Mouse (Mus musculus) E14TG2a.4 (cell line): ENCODE measurements at regions not wholly inside any gene's neighbourhood (a gene's known extent, or its start where the extent isn't known, plus 50 kb on each side); places are given as distances from the start of the nearest gene placed in this dataset.

Source experiments
- H3K27me3 ChIP-seq: 2 replicates; pipeline ENCODE4 v1.6.1; 2014; ENCODE audit warnings: low read length, control low read depth; ENCODE audit not compliant: insufficient read depth
- H3K36me3 ChIP-seq: 2 replicates; pipeline ENCODE4 v1.6.1; 2014; ENCODE audit warnings: low read length, control low read depth; ENCODE audit not compliant: insufficient read depth
- H3K4me1 ChIP-seq: replicated peaks from 2 replicates; pipeline ENCODE4 v1.6.1; 2014; ENCODE audit warnings: low read depth, low read length, control low read depth
- H3K4me3 ChIP-seq: replicated peaks from 2 replicates; pipeline ENCODE4 v1.5.1; 2014; ENCODE audit warnings: mild to moderate bottlenecking, low read length
- H3K9me3 ChIP-seq: 2 replicates; pipeline ENCODE4 v1.6.1; 2014; ENCODE audit warnings: low read length, control low read depth
- CTCF ChIP-seq: conservative IDR thresholded peaks from 2 replicates; pipeline ENCODE4 v1.5.1; 2014; ENCODE audit warnings: low read length
- NANOG ChIP-seq: IDR thresholded peaks from 2 replicates; pipeline ENCODE4 v1.6.1; 2014; ENCODE audit warnings: borderline replicate concordance, low read length, mixed read lengths
- POU5F1 ChIP-seq: IDR thresholded peaks from 2 replicates; pipeline ENCODE4 v1.6.1; 2014; ENCODE audit warnings: low read length, borderline replicate concordance

DNA sequence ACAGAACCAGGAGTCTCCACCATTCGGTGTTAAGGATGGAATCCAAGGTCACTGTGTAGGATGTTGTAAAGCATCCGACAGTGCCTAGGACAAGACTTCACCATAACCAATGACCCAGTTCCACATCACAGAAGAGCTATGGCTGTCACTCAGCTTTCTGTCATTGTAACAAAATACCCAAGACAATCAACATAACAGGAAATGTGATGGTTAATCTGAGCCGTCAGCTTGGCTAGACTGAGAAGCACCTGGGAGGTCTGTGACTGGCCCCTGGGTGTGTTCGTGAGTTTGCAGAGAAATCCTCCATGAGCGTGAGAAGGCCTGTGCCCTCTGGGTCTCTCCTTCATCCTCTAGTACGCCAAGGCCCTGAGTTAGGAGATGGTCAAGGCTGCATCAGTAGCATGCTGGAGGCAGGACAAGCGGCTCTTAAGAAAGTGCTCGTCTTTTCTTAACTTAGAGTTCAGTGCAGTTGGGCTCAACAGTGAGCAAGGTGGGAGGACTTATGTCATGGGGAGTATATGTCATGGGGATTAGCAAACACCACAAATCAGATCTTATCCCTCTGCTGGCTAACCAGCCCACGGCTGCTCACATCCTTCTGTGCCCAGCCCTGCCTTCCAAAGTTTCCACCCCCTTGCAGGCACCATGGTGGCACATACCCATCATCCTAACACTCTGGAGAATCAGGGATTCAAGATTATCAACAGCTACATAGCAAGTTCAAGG lies 57.9 kb upstream of the Adgre5 start:
- no peaks in the 10 kb centered on the region for H3K9me3 ChIP-seq
- H3K27me3 ChIP-seq: peaks cover 6% of the 10 kb centered on the region
- no peak overlapping the region for H3K4me3 ChIP-seq
- TF ChIP-seq POU5F1: no peak
- no peak for TF ChIP-seq CTCF
- TF ChIP-seq NANOG: no peak
- H3K36me3 ChIP-seq: no peaks in the 10 kb centered on the region
- H3K4me1 ChIP-seq: peaks cover 39% of the 10 kb centered on the region

DNA sequence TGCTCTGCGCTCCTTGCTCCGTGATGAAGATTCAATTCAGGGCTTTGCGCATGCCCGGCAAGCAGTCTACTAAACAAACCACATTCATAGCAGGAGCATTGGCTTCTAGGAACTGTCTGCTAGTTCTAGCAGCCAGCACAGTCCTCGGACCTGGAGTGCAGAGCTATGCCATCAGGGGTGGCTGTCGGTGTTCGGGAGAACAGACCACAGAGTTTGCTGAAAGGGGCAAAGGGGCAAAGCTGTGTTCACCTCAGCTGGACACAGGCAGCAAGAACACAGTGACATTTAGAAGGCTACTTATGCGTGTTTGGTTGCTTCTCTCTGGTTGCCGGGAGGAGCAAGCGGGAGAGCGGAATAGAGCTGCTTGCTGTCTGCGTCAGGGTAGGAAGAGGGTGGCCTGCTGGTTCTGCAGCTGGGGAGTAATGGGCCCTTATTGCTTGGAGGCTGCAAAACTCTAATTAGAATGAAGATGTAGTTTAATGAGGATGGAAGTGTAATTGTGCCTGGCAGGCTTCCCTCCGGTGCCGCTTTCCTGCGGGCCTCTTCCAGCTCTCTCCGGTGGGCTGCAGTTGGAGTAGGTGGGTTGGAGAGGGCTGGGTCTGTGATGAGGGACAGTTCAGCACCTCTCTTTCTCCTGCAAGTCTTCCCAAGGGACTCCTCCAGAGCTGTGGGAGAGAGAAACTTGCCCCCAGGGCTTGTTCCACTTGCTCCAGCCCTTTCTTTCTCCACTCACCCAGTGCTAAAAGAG lies 52.5 kb upstream of the Adgre5 start:
- H3K4me1 ChIP-seq: peaks cover 11% of the 10 kb centered on the region
- TF ChIP-seq POU5F1 (no peak), CTCF (no peak), NANOG (no peak)
- 0 out of 2 replicates have a peak overlapping the region, but pooled peaks have one; percentile 20 for H3K4me3 ChIP-seq
- H3K27me3 ChIP-seq: peaks cover 10% of the 10 kb centered on the region
- H3K36me3 ChIP-seq: no peaks in the 10 kb centered on the region
- H3K9me3 ChIP-seq: no peaks in the 10 kb centered on the region
